Mouse (Mus musculus) MEL (cell line): ENCODE results near the gene Arid1b. TPM values are rescaled to one million over a fixed set of nuclear protein-coding genes. Genes with fewer than 3 reads are reported as not detected.

Experiments
- DNase-seq: peaks from one replicate; pipeline ENCODE4 v3.0.0; 2011; ENCODE audit warnings: low read depth, low spot score
- H3K27ac ChIP-seq: 2 replicates; pipeline ENCODE4 v1.5.1; 2012; ENCODE audit warnings: low read depth, mild to moderate bottlenecking, control low read depth, low read length, moderate library complexity; ENCODE audit not compliant: control insufficient read depth
- H3K27me3 ChIP-seq, 2 experiments: fragments of 150-350 bp in 1 of 2; sonication (generic) in 1 of 2; 2 replicates each; pipeline ENCODE4 v1.6.1; 2012; ENCODE audit warnings: low read length in 2 of 2, mild to moderate bottlenecking in 2 of 2, improper control_type of control experiment in 1 of 2, moderate library complexity in 1 of 2; ENCODE audit not compliant: insufficient read depth in 2 of 2, control insufficient read depth in 1 of 2
- H3K36me3 ChIP-seq, 2 experiments: 2 replicates each; pipeline ENCODE4 v1.6.1; 2012 to 2014; ENCODE audit warnings: low read length in 2 of 2, improper control_type of control experiment in 1 of 2, inconsistent platforms in 1 of 2, mild to moderate bottlenecking in 1 of 2; ENCODE audit not compliant: insufficient read depth in 2 of 2, control insufficient read depth in 1 of 2
- H3K4me1 ChIP-seq, 2 experiments: fragments of 150-350 bp in 1 of 2; sonication (generic) in 1 of 2; 2 replicates each; pipeline ENCODE4 v1.6.1; 2012; ENCODE audit warnings: low read length in 2 of 2, improper control_type of control experiment in 1 of 2, mild to moderate bottlenecking in 1 of 2; ENCODE audit not compliant: insufficient read depth in 2 of 2, control insufficient read depth in 1 of 2
- H3K4me3 ChIP-seq, 2 experiments: fragments of 150-350 bp in 1 of 2; sonication (generic) in 1 of 2; 2 replicates each; pipeline ENCODE4 v1.5.1; 2012; ENCODE audit warnings: low read depth in 2 of 2, low read length in 2 of 2, mild to moderate bottlenecking in 2 of 2, moderate library complexity in 2 of 2, control low read depth in 1 of 2, improper control_type of control experiment in 1 of 2; ENCODE audit not compliant: control insufficient read depth in 1 of 2, insufficient read depth in 1 of 2
- H3K79me2 ChIP-seq: 2 replicates; pipeline ENCODE4 v1.6.1; 2012; ENCODE audit warnings: mild to moderate bottlenecking, low read length, moderate library complexity; ENCODE audit not compliant: control insufficient read depth, poor library complexity, insufficient read depth
- H3K9ac ChIP-seq: 2 replicates; pipeline ENCODE4 v1.6.1; 2012; ENCODE audit warnings: low read depth, mild to moderate bottlenecking, control low read depth, low read length, moderate library complexity; ENCODE audit not compliant: control insufficient read depth, poor library complexity, severe bottlenecking
- H3K9me3 ChIP-seq: fragments of 150-350 bp; sonication (generic); replicated peaks from 2 replicates; pipeline ENCODE4 v1.6.1; 2012; ENCODE audit warnings: mild to moderate bottlenecking, low read length, improper control_type of control experiment, moderate library complexity; ENCODE audit not compliant: insufficient read depth
- BHLHE40 ChIP-seq: IDR thresholded peaks from 2 replicates; pipeline ENCODE4 v1.6.1; 2012; ENCODE audit warnings: low read depth, mild to moderate bottlenecking, inconsistent platforms, low read length, improper control_type of control experiment, borderline replicate concordance
- CHD1 ChIP-seq: IDR thresholded peaks from 2 replicates; pipeline ENCODE4 v1.6.1; 2012; ENCODE audit warnings: low read depth, mild to moderate bottlenecking, inconsistent platforms, low read length, improper control_type of control experiment
- CHD2 ChIP-seq: IDR thresholded peaks from 2 replicates; pipeline ENCODE4 v1.6.1; 2011; ENCODE audit warnings: low read length, improper control_type of control experiment
- CTCF ChIP-seq, 3 experiments: IDR thresholded peaks in 2 of 3; conservative IDR thresholded peaks in 1 of 3; 2 replicates each; pipeline ENCODE4 v1.5.1; 2011 to 2012; ENCODE audit warnings: low read length in 3 of 3, low read depth in 2 of 3, mild to moderate bottlenecking in 2 of 3, improper control_type of control experiment in 1 of 3, inconsistent platforms in 1 of 3, mixed read lengths in 1 of 3, moderate library complexity in 1 of 3; ENCODE audit not compliant: control insufficient read depth in 1 of 3, insufficient read depth in 1 of 3, poor library complexity in 1 of 3, severe bottlenecking in 1 of 3
- ELF1 ChIP-seq: IDR thresholded peaks from 2 replicates; pipeline ENCODE4 v1.6.1; 2014; ENCODE audit warnings: low read depth, mild to moderate bottlenecking, inconsistent platforms, low read length, improper control_type of control experiment, moderate library complexity
- GATA1 ChIP-seq: IDR thresholded peaks from 2 replicates; pipeline ENCODE4 v1.6.1; 2011; ENCODE audit warnings: low read depth, low read length, improper control_type of control experiment
- HCFC1 ChIP-seq: IDR thresholded peaks from 2 replicates; pipeline ENCODE4 v1.6.1; 2012; ENCODE audit warnings: low read depth, mild to moderate bottlenecking, inconsistent platforms, low read length, improper control_type of control experiment, moderate library complexity
- KAT2A ChIP-seq: conservative IDR thresholded peaks from 2 replicates; pipeline ENCODE4 v1.6.1; 2012; ENCODE audit warnings: low read depth, low read length, improper control_type of control experiment, inconsistent platforms
- MAX ChIP-seq: IDR thresholded peaks from 2 replicates; pipeline ENCODE4 v1.6.1; 2011; ENCODE audit warnings: low read length, improper control_type of control experiment
- MAZ ChIP-seq: IDR thresholded peaks from 2 replicates; pipeline ENCODE4 v1.6.1; 2012; ENCODE audit warnings: low read depth, mild to moderate bottlenecking, inconsistent platforms, low read length, improper control_type of control experiment
- MXI1 ChIP-seq: IDR thresholded peaks from 2 replicates; pipeline ENCODE4 v1.6.1; 2011; ENCODE audit warnings: mild to moderate bottlenecking, low read depth, low read length, improper control_type of control experiment
- NRF1 ChIP-seq: IDR thresholded peaks from 2 replicates; pipeline ENCODE4 v1.6.1; 2014; ENCODE audit warnings: low read depth, mild to moderate bottlenecking, inconsistent platforms, low read length, improper control_type of control experiment, moderate library complexity; ENCODE audit not compliant: poor library complexity, insufficient read depth, severe bottlenecking
- POLR2A ChIP-seq, 2 experiments: IDR thresholded peaks; 2 replicates each; pipeline ENCODE4 v1.6.1; 2011 to 2012; ENCODE audit warnings: low read length in 2 of 2, mild to moderate bottlenecking in 2 of 2, control low read depth in 1 of 2, improper control_type of control experiment in 1 of 2, low read depth in 1 of 2, moderate library complexity in 1 of 2; ENCODE audit not compliant: control insufficient read depth in 1 of 2, insufficient read depth in 1 of 2, poor library complexity in 1 of 2
- POLR2AphosphoS2 ChIP-seq: IDR thresholded peaks from 2 replicates; pipeline ENCODE4 v1.6.1; 2011; ENCODE audit warnings: low read length, improper control_type of control experiment
- POLR2AphosphoS5 ChIP-seq: IDR thresholded peaks from 2 replicates; pipeline ENCODE4 v1.6.1; 2012; ENCODE audit warnings: low read depth, borderline replicate concordance, mild to moderate bottlenecking, inconsistent platforms, low read length, moderate library complexity, mixed read lengths
- RCOR1 ChIP-seq: IDR thresholded peaks from 2 replicates; pipeline ENCODE4 v1.6.1; 2012; ENCODE audit warnings: low read depth, mild to moderate bottlenecking, inconsistent platforms, low read length, improper control_type of control experiment
- SMC3 ChIP-seq: IDR thresholded peaks from 2 replicates; pipeline ENCODE4 v1.6.1; 2011; ENCODE audit warnings: low read depth, low read length, improper control_type of control experiment
- TAL1 ChIP-seq: IDR thresholded peaks from 2 replicates; pipeline ENCODE4 v1.6.1; 2012; ENCODE audit warnings: mild to moderate bottlenecking, inconsistent platforms, low read length, moderate library complexity, mixed read lengths
- UBTF ChIP-seq: IDR thresholded peaks from 2 replicates; pipeline ENCODE4 v1.6.1; 2012; ENCODE audit warnings: low read depth, mild to moderate bottlenecking, inconsistent platforms, low read length, improper control_type of control experiment, moderate library complexity, borderline replicate concordance; ENCODE audit not compliant: insufficient read depth
- USF2 ChIP-seq, 2 experiments: IDR thresholded peaks; 2 replicates each; pipeline ENCODE4 v1.6.1; 2011 to 2012; ENCODE audit warnings: improper control_type of control experiment in 2 of 2, low read length in 2 of 2, borderline replicate concordance in 1 of 2, inconsistent platforms in 1 of 2, low read depth in 1 of 2, mild to moderate bottlenecking in 1 of 2; ENCODE audit not compliant: insufficient read depth in 1 of 2
- ZMIZ1 ChIP-seq: IDR thresholded peaks from 2 replicates; pipeline ENCODE4 v1.6.1; 2012; ENCODE audit warnings: low read depth, mild to moderate bottlenecking, inconsistent platforms, low read length, improper control_type of control experiment, moderate library complexity
- ZNF384 ChIP-seq: IDR thresholded peaks from 2 replicates; pipeline ENCODE4 v1.6.1; 2012; ENCODE audit warnings: low read depth, mild to moderate bottlenecking, inconsistent platforms, low read length, improper control_type of control experiment
- polyA plus RNA-seq, 2 experiments: library from polyadenylated mRNA; stranded (reverse) in 1 of 2; unstranded in 1 of 2; fragments of >175 nt in 1 of 2; fragments of >200 nt in 1 of 2; gene quantifications; 2 replicates each; pipeline versions ENCODE4 v1.2.1 to v1.2.4; 2012; ENCODE audit warnings: low replicate concordance in 2 of 2, low read depth in 1 of 2; ENCODE audit not compliant: insufficient read length in 2 of 2, insufficient read depth in 1 of 2, missing spikeins in 1 of 2
- total RNA-seq: library from RNA; depleted of rRNA; stranded (reverse); fragments of 300-350 nt; gene quantifications from 2 replicates; pipeline ENCODE4 v1.2.3, GENCODE M21; 2012

Arid1b gene
- total and polyA plus RNA-seq, 3 experiments: 13.4 to 17.4 TPM; not detected in 1

- TF ChIP-seq ZNF384 (no peak), NRF1 (no peak), BHLHE40 (no peak), POLR2AphosphoS5 (no peak), USF2 (IDR thresholded peaks at IDR 0.05; ENCODE audit: borderline replicate concordance in 1 of 2, insufficient read depth in 1 of 2, low read depth in 1 of 2, low read length in 2 of 2) (no peak), KAT2A (no peak), MXI1 (no peak), POLR2AphosphoS2 (no peak)
- Histone ChIP-seq H3K9me3 (no peaks in the 10 kb centered on the region), H3K9ac (no peak overlapping the region), H3K27ac (no peak overlapping the region), H3K4me1 (no peaks in the 10 kb centered on the region), H3K36me3 (no peaks in the 10 kb centered on the region), H3K4me3 (no peak overlapping the region), H3K27me3 (peaks cover 8 to 9% of the 10 kb centered on the region in 2 experiments), H3K79me2 (no peaks in the 10 kb centered on the region)
- DNase-seq: no peak
Observed at GRCm38 (mm10) chr17:5371521-5371920, 377.4 kb downstream of the Arid1b start.

- no peaks in the 10 kb centered on the region for H3K9me3 ChIP-seq
Observed at GRCm38 (mm10) chr17:5372951-5373350, 378.8 kb downstream of the Arid1b start.

More at GRCm38 (mm10) chr17:5372951-5373350, 378.8 kb downstream of the Arid1b start:
- no peak for DNase-seq
- Histone ChIP-seq H3K4me1 (peaks cover 1 to 2% of the 10 kb centered on the region in 2 experiments; a peak in 3 of 4 replicates), H3K27me3 (peaks cover 8 to 9% of the 10 kb centered on the region in 2 experiments), H3K27ac (no peak overlapping the region), H3K79me2 (no peaks in the 10 kb centered on the region), H3K36me3 (no peaks in the 10 kb centered on the region; a peak in 1 of 4 replicates), H3K4me3 (no peak overlapping the region), H3K9ac (no peak overlapping the region)
- TF ChIP-seq UBTF: no peak
- no peak for TF ChIP-seq ZMIZ1
- no peak for TF ChIP-seq POLR2AphosphoS5
- no peak for TF ChIP-seq ELF1
- TF ChIP-seq GATA1: no peak
- TF ChIP-seq TAL1: no peak
- no peak for TF ChIP-seq CTCF (IDR thresholded peaks at IDR 0.05 in 2 of 3, conservative IDR thresholded peaks at IDR 0.05 in 1 of 3; ENCODE audit: control insufficient read depth in 1 of 3, insufficient read depth in 1 of 3, low read depth in 2 of 3, low read length in 3 of 3, poor library complexity in 1 of 3, severe bottlenecking in 1 of 3)
- no peak for TF ChIP-seq CHD2
- no peak for TF ChIP-seq HCFC1
- no peak for TF ChIP-seq RCOR1
- TF ChIP-seq NRF1: no peak
- TF ChIP-seq MAZ: no peak
- TF ChIP-seq CHD1: no peak
- TF ChIP-seq SMC3: no peak
- no peak for TF ChIP-seq MAX
- no peak for TF ChIP-seq POLR2A (IDR thresholded peaks at IDR 0.05; ENCODE audit: control insufficient read depth in 1 of 2, insufficient read depth in 1 of 2, low read depth in 1 of 2, low read length in 2 of 2, poor library complexity in 1 of 2)
